Mouse (Mus musculus) forebrain, embryonic 13.5 days (tissue): Measurements from ENCODE around the gene Zc3h6. TPM values are rescaled to one million over a fixed set of nuclear protein-coding genes. Genes with fewer than 3 reads are reported as not detected.
A peak's percentile ranks its signal among the peaks of the same experiment; 100 is the strongest.

Source experiments
- ATAC-seq: fragments of 200-750 bp; cut with Nextera tagmentation; 2 replicates; pipeline ENCODE4 v1.8.0; 2017
- H3K27ac ChIP-seq: fragments of 300-500 bp; sonication (generic); 2 replicates; pipeline ENCODE4 v1.5.1; 2015; ENCODE audit warnings: inconsistent platforms, mild to moderate bottlenecking, moderate library complexity
- H3K27me3 ChIP-seq: fragments of 300-500 bp; sonication (generic); 2 replicates; pipeline ENCODE4 v1.6.1; 2015; ENCODE audit warnings: mild to moderate bottlenecking, inconsistent platforms
- H3K36me3 ChIP-seq: fragments of 300-500 bp; sonication (generic); 2 replicates; pipeline ENCODE4 v1.6.1; 2015; ENCODE audit warnings: mild to moderate bottlenecking, inconsistent platforms; ENCODE audit not compliant: poor library complexity, severe bottlenecking
- H3K4me1 ChIP-seq: fragments of 300-500 bp; sonication (generic); 2 replicates; pipeline ENCODE4 v1.6.1; 2015; ENCODE audit warnings: inconsistent platforms
- H3K4me2 ChIP-seq: fragments of 300-500 bp; sonication (generic); 2 replicates; pipeline ENCODE4 v1.6.1; 2015; ENCODE audit warnings: inconsistent platforms, mild to moderate bottlenecking, moderate library complexity
- H3K4me3 ChIP-seq: fragments of 300-500 bp; sonication (generic); 2 replicates; pipeline ENCODE4 v1.5.1; 2015; ENCODE audit warnings: mild to moderate bottlenecking, inconsistent platforms
- H3K9ac ChIP-seq: fragments of 300-500 bp; sonication (generic); 2 replicates; pipeline ENCODE4 v1.6.1; 2015; ENCODE audit warnings: mild to moderate bottlenecking, inconsistent platforms
- H3K9me3 ChIP-seq: fragments of 300-500 bp; sonication (generic); replicated peaks from 2 replicates; pipeline ENCODE4 v1.6.1; 2016; ENCODE audit warnings: inconsistent platforms
- WGBS: fragments of 180-500 bp; shearing (Covaris S2); methylation state at CpG from one replicate; pipeline ENCODE4 v1.1.7; 2015; 5-methylcytosine and 5-hydroxymethylcytosine counted together
- polyA plus RNA-seq: library from polyadenylated mRNA; unstranded; fragments of >200 nt; fragmentation: Nextera tagmentation; extraction: Ambion mirVana; gene quantifications from 2 replicates; pipeline ENCODE4 v1.2.1, GENCODE M21; 2015

Gene Zc3h6
- polyA plus RNA-seq, 1 experiment from 2014 or later, result 4.4 TPM

DNA sequence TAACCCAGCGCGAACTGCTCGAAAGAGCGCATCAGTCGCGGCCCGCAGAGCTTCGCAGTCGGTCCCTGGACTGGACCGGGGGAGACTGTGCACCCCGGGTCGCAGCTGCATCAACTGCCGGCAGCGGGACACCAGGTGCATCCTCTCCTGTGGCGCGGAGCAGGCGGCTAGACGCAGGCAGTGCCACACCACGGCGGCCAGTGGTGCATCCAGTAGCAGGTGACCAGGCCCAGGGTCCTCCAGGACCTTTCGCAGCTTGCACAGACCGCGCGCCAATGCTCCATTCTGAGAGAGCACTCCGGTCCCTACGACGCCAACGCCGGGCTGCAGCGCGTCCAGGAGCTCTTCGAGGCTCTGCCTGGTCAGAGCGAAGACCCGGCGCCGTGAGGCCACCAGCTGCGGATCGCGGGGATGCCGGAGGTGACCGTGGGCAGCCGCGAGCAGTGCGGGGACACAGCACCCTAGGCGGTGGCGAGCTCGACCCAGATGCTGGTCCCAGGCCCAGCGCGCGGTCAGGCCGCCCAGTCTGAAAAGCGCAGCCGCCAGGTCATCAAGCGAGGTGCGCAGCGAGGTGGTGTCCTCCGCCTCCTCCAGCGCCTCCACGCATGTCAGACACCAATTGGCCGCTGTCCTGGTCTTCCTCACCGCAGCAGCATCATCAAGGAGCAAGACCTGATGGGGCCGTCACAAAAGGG lies 71.9 kb downstream of the Zc3h6 start:
- Histone ChIP-seq H3K4me3 (peak overlapping the region; percentile 46), H3K4me2 (peak overlapping the region; percentile 80), H3K4me1 (peaks cover 13% of the 10 kb centered on the region), H3K27ac (no peak overlapping the region), H3K9ac (peak overlapping the region; percentile 68), H3K36me3 (no peaks in the 10 kb centered on the region), H3K27me3 (peaks cover 38% of the 10 kb centered on the region), H3K9me3 (no peaks in the 10 kb centered on the region)
- WGBS, result 1% methylated on average over 62 of the region's 62 CpGs
- ATAC-seq, result peak; percentile 58

DNA sequence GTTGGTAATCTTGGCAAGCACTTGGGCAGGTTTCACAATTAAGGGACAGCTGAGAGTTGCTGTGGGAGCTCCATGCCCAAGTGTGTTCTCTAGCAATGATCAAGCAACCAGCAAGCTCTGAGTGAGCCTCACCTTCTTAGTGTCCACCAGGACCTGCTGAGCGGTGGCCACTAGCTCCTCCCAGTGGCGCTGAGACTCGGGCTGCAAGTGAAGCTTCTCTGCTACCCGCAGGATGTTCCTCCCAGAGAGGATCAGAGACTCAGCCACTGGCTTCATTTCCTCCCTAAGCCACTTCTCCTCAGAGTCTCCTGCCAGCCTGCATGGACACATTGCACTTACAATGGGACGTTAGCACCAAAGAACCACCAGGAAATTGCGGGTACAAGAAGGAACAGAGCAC lies 73.4 kb downstream of the Zc3h6 start:
- Histone ChIP-seq H3K9ac (no peak overlapping the region), H3K36me3 (no peaks in the 10 kb centered on the region), H3K27ac (no peak overlapping the region), H3K4me3 (no peak overlapping the region), H3K27me3 (peaks cover 38% of the 10 kb centered on the region), H3K4me2 (no peak overlapping the region), H3K9me3 (no peaks in the 10 kb centered on the region), H3K4me1 (peaks cover 13% of the 10 kb centered on the region)
- WGBS, result 51% methylated on average over 6 of the region's 6 CpGs
- ATAC-seq, result no peak

DNA sequence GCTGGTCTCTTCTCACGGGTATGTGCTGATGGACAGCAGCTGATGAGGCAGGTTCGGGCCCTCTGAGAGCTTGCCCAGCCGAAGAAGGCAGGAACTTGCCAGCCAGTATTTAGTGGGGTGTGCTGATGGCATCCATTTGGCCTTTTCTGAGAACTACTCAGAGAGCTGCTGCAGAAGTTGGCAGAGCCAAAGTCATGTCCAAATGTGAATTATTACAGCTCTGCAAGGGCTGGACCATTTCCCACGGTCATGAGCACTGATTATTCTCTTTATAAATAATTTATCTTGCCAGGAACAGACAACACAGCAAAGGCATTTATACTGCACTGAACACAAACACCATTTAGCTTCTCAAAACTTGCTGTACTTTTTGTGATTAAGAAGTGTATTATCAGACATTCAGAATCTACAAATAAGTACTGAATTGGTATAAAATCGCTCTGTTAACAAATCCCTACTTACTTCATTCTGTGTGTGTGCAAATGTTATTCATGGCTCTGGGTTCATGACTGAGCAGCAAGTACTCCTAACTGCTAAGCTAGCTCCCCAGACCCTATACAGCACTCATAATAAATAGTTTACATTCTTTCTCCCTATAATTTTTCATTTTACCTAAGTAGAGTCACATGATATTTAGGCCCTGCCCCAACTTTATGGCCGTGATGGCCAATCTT lies 79.1 kb downstream of the Zc3h6 start:
- H3K9ac ChIP-seq, result no peak overlapping the region
- H3K9me3 ChIP-seq, result no peaks in the 10 kb centered on the region
- H3K27ac ChIP-seq, result no peak overlapping the region
- no peak overlapping the region for H3K4me3 ChIP-seq
- no peak for ATAC-seq
- WGBS, result 81% methylated on average over 6 of the region's 6 CpGs
- H3K36me3 ChIP-seq, result no peaks in the 10 kb centered on the region
- H3K4me1 ChIP-seq, result no peaks in the 10 kb centered on the region
- H3K27me3 ChIP-seq, result no peaks in the 10 kb centered on the region
- H3K4me2 ChIP-seq, result no peak overlapping the region

DNA sequence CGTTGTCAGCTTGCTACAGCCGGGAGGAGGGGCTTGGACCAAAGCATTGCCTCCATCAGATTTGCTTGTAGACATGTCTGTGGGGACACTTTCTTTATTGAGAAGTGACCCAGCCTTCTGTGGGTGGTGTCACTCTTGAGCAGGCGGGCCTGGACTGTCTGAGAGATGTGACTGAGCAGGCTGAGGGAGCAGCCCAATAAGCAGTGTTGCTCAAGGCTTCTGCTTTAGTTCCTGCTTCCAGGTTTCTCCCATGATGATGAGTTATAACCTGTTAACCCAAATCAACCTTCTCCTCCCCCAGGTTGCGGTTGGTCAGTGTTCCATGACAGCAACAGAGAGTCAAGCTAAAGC lies 79.6 kb downstream of the Zc3h6 start:
- Histone ChIP-seq H3K4me2 (no peak overlapping the region), H3K4me1 (no peaks in the 10 kb centered on the region), H3K9me3 (no peaks in the 10 kb centered on the region), H3K4me3 (no peak overlapping the region), H3K9ac (no peak overlapping the region), H3K27ac (no peak overlapping the region), H3K27me3 (no peaks in the 10 kb centered on the region), H3K36me3 (no peaks in the 10 kb centered on the region)
- ATAC-seq, result no peak
- WGBS, result 88% methylated on average over 4 of the region's 4 CpGs

DNA sequence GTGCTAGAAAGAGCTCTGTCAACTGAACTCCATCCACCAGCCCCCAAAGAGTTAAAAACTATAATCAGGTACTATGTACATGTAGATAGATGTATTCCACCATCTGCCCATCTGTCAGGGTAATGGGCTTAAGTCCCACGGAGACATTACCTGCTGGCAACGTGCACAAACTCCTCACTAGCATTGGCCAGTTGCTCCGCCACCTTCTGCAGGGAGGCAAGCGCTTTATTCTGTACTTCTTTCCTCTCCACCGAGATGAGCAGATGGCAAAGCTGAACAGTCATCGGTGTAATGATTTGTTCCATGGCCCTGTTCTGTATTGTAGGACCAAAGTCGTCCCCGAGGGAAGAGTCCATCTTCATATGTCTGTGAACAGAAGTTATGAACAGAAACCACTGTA lies 80.6 kb downstream of the Zc3h6 start, which contains the start of gene Vinac1:
Gene Vinac1, minus strand, starts transcription at position 362 of the 400 bp plus-strand sequence.
- H3K36me3 ChIP-seq, result no peaks in the 10 kb centered on the region

DNA sequence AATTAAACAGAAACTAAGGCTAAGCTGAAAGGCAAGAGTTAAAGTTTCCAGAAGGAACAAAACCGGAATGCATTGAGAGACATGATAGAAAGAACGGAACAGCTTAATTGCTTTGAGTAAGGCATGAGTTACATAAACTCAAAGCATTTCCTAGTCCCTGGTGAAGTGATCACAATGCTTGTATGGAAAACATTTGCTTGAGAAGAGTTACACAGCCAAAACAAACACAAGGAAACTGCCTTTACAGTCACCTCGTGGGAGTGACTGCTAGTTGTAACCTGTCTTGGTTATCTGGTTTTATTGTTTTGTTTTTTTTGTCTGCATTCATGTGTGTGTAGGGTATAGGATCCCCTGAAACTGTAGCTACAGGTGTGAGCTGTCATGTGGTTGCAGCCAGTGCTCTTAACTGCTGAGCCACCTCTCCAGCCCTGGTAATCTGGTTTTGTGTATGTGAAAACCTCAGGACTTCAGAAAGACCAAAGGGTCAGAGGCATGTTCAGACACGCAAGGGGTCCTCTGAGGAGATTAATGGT lies 85.3 kb downstream of the Zc3h6 start:
- Histone ChIP-seq H3K4me2 (no peak overlapping the region), H3K27ac (no peak overlapping the region), H3K36me3 (no peaks in the 10 kb centered on the region), H3K9ac (no peak overlapping the region), H3K4me1 (no peaks in the 10 kb centered on the region), H3K9me3 (no peaks in the 10 kb centered on the region), H3K4me3 (no peak overlapping the region), H3K27me3 (no peaks in the 10 kb centered on the region)
- WGBS, result 76% methylated on average over 4 of the region's 4 CpGs
- ATAC-seq, result no peak

More for the DNA sequence above, 80.6 kb downstream of the Zc3h6 start, which contains the start of gene Vinac1:
- no peak within 1 kb of the TSS for H3K4me2 ChIP-seq
- no peak within 1 kb of the TSS for H3K4me3 ChIP-seq
- no peak for ATAC-seq
- no peaks in the 10 kb centered on the region for H3K27me3 ChIP-seq
- no peaks in the 10 kb centered on the region for H3K4me1 ChIP-seq
- H3K27ac ChIP-seq, result no peak within 1 kb of the TSS
- H3K9me3 ChIP-seq, result no peaks in the 10 kb centered on the region
- H3K9ac ChIP-seq, result no peak within 1 kb of the TSS
- 82% methylated on average over 8 of the region's 8 CpGs for WGBS

DNA sequence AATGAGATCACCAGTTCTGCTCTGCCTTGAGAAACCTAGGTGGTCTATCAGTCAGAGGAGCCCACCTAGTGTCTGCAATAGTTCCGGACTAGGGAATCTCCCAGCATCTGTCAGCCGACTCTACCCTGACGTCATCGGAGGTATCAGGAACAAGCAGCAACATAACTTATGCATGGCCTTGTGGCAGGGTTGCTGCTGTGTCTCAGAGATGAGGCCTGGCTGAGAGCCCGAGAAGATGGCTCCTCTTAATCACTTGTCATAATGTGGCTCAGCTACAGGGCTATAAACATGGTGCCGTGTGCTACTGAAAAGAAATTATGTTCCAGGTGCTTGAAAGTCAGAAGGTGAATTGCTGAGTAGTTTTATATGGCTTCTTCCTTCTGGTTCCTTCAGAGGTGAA lies 88.5 kb downstream of the Zc3h6 start:
- no peak overlapping the region for H3K4me2 ChIP-seq
- H3K27me3 ChIP-seq, result no peaks in the 10 kb centered on the region
- no peak overlapping the region for H3K9ac ChIP-seq
- H3K4me1 ChIP-seq, result no peaks in the 10 kb centered on the region
- no peak for ATAC-seq
- WGBS, result 91% methylated on average over 6 of the region's 6 CpGs
- no peak overlapping the region for H3K27ac ChIP-seq
- H3K9me3 ChIP-seq, result 0 out of 2 replicates have a peak, but pooled peaks cover 3% of the 10 kb centered on the region
- no peaks in the 10 kb centered on the region for H3K36me3 ChIP-seq
- no peak overlapping the region for H3K4me3 ChIP-seq

DNA sequence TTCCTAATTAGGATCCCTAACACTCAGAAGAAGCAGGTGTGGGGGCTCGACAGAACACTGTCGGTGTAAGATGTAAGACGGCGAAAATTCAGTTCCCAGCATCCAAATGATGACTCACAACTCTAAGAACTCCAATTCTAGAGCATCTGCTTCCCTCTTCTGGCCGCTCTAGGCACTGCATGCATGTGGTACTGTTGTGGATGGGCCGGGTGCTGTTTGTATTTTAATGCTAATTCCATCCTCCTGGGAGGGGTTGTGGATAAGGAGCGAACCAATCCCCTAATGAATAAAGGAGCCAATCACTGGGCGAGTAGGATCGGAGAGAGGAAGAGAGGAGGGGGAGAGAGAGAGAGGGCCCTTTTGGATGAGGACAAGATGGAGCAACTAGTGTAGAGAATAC lies 89.4 kb downstream of the Zc3h6 start:
- Histone ChIP-seq H3K4me3 (no peak overlapping the region), H3K27me3 (no peaks in the 10 kb centered on the region), H3K9me3 (0 out of 2 replicates have a peak, but pooled peaks cover 3% of the 10 kb centered on the region), H3K27ac (no peak overlapping the region), H3K36me3 (no peaks in the 10 kb centered on the region), H3K4me2 (no peak overlapping the region), H3K9ac (no peak overlapping the region), H3K4me1 (no peaks in the 10 kb centered on the region)
- 0 out of 2 replicates have a peak, but pooled peaks have one; percentile 45 for ATAC-seq
- 38% methylated on average over 9 of the region's 9 CpGs for WGBS

DNA sequence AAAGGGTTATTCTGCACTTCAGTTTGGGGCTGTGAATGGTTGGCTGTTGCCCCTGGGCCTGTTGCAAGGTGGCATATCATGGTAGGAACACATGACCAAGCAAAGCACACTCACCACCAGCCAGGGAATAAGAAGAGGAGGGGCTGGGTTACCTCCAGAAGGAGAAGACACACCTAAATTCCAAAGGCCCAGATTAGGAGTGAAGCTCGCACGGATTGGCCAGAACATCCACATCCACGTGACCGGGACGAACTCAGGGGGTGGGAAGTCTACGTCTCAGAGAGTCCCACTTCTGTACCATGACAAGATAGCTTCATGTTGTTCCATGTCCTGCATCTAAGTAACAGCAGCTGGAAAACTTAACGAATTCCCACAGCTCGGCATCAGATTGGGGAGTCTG lies 90.1 kb downstream of the Zc3h6 start:
- Histone ChIP-seq H3K4me2 (no peak overlapping the region), H3K9ac (no peak overlapping the region), H3K4me3 (no peak overlapping the region), H3K27ac (no peak overlapping the region), H3K27me3 (no peaks in the 10 kb centered on the region), H3K9me3 (0 out of 2 replicates have a peak, but pooled peaks cover 3% of the 10 kb centered on the region), H3K36me3 (no peaks in the 10 kb centered on the region), H3K4me1 (no peaks in the 10 kb centered on the region)
- ATAC-seq, result no peak
- WGBS, result 96% methylated on average over 8 of the region's 8 CpGs

DNA sequence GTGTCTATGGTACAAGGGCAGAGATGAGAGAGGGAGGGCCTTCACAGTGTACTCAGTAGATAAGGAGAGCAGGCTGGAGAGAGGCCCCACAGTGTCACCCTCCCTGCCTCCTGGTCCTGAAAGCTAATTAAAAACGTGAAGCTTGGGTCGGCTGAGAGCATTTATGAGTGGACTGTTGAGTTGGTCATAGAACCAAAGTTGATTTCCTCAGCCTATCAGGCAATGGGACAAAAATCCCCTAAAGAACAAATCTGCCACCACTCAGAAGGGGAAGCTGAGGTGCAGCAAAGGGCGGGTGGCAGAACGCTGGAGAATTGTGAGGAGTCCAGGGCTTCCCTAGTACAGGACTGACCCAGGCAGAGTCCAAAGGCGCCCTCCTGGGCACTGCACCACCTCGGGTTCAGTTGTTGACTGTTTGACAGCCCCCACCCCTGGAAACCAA lies 90.7 kb downstream of the Zc3h6 start:
- H3K27me3 ChIP-seq, result no peaks in the 10 kb centered on the region
- H3K4me3 ChIP-seq, result no peak overlapping the region
- WGBS, result 88% methylated on average over 6 of the region's 6 CpGs
- H3K9ac ChIP-seq, result no peak overlapping the region
- H3K4me1 ChIP-seq, result no peaks in the 10 kb centered on the region
- H3K4me2 ChIP-seq, result no peak overlapping the region
- H3K9me3 ChIP-seq, result 0 out of 2 replicates have a peak, but pooled peaks cover 3% of the 10 kb centered on the region
- no peak overlapping the region for H3K27ac ChIP-seq
- no peaks in the 10 kb centered on the region for H3K36me3 ChIP-seq
- ATAC-seq, result no peak

DNA sequence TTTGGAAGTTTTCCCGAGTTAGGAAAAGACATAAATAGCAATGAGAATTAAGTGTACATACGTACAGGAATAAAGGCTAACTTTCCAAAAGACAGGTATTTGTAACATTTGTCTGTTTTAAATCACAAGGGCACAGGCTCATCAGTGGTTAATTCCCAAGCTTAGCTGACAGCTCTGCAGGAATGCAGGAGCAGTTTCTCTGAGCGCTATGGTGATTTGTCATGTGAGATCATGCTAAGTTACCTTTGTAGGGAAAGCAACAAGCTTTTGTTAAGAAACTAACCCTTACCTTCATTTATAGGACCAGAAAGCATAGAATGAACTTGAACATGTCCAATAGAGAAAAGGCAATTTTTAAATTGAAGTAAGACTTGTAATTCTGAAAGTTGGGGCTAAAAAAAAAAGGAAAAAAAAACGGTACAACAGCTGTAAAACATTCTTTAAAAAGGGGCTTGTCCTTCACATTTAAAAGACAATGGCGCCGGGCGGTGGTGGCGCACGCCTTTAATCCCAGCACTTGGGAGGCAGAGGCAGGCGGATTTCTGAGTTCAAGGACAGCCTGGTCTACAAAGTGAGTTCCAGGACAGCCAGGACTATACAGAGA lies 94.4 kb downstream of the Zc3h6 start:
- H3K36me3 ChIP-seq, result no peaks in the 10 kb centered on the region
- no peak for ATAC-seq
- no peaks in the 10 kb centered on the region for H3K27me3 ChIP-seq
- H3K4me3 ChIP-seq, result no peak overlapping the region
- H3K4me2 ChIP-seq, result no peak overlapping the region
- H3K9ac ChIP-seq, result no peak overlapping the region
- 0 out of 2 replicates have a peak, but pooled peaks cover 3% of the 10 kb centered on the region for H3K9me3 ChIP-seq
- H3K27ac ChIP-seq, result no peak overlapping the region
- peaks cover 12% of the 10 kb centered on the region for H3K4me1 ChIP-seq
- WGBS, result 82% methylated on average over 10 of the region's 10 CpGs
